Mouse (Mus musculus): Measurements from ENCODE around the gene Atf6.
A peak's percentile ranks its signal among the peaks of the same experiment; 100 is the strongest.

Atf6 gene

DNA sequence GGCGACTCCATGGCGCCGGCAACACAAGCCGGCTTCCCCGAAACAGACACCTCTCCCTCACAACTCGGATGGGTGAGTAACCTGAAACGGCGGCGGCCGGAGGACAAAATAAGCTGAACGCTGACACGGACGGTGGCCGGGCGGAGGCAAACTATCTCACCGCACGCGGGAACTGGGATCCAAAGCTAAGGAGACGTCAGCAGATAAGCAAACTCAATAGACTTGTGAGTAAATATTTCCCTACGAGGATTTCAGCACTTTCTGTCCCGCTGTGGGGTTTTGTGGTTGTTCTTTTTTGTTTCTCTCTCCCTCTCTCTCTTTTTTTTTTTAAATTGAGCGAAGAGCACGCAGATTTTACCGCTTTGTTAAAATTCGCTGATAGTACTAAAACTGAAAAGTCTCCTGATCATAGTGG lies at the start of gene Atf6:
Gene Atf6 (minus strand): TSS at position 81 of the 415 bp plus-strand sequence.
- peak; percentile 99 for DNase-seq

DNA sequence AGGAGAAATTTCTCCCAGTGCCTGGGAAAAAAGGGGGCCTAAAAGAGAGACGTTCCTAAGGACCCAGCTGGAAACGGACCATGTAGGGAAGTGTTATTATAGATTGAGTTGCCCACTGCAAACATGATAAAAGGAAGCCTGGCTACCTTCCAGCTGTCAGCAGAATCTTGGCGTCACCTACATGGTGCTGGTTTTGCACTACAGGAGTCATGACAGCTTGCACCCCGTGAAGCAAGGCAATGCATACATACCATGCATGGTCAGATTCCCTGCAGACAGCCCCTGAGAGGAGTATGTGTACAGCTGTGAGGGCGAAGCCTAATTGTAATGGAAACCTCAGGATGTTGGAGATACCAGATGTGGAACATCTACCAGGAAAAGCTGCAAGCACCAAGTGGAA lies 48.1 kb upstream of the Atf6 start:
- peak; percentile 76 for DNase-seq

DNA sequence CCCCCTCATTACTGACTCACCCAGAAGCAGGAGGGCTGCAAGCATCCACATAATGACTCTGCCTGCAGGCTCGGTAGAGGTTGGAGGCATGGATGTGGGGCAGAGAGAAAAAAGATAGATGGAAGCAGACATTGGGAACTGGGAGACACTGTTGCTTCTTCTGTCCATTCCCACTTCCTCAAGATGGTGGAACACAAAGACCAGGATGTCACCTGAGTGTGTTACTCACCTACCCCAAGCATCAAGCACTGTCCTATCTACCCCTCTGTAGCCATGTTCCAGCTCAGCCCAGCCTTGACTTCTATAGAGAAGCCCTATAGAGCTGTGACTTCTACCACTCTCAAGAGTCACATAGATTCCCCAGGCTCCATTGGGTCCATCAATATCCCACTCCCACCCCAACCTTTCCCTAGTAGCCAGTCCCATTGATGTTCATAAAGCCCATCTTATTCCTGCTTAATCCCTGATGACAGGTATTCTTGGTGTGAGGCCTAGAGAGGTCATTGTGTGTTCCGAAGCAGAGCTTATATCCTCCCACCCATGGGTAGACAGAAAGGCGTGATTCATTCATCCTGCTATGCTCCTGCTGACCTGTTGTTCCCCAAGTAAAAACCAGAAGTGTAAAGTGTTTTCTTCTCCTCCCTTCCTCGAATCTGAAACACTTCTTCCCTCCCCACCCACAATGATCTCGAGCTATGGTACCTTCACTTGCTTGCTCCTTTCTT lies 45.5 kb upstream of the Atf6 start, which contains the start of gene Fcrlb:
Gene Fcrlb (minus strand): TSS at position 51 of the 725 bp plus-strand sequence.
- DNase-seq = peak; percentile 50

DNA sequence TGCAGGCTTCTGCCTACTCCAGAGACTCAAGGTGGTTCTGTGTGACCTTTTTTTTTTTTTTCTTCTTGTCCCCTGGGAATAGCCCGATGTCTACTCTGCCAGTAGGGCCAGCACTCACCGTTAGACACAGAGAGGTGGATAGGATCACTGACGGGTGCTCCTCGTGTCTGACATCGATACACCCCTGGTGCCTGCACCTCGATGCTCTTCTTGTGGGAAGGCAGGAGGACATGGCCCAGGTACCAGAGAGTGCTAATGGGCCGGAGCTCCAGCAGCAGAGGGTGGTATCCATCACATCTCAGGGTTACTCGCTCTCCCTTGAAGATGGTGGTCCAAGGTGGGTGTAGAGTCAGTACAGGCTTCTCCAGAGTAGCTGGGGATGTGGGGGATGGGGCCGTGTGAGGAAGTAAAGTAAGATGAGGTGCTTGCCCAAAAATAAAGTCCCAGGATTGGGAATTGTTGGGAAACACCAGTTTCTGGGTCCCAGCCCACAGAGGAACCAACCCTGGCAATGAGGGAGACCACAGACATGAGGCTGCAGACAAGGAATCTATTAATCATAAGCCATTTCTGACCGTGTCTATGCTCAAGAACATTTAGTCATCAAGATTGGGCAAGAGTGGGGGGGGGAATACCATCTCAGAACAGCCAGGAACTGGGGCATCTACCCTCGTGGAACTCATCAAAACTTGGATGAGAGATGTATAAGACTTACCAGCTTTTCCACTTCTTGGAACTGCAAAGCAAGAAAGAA lies 44.5 kb upstream of the Atf6 start:
- DNase-seq = peak; percentile 75

DNA sequence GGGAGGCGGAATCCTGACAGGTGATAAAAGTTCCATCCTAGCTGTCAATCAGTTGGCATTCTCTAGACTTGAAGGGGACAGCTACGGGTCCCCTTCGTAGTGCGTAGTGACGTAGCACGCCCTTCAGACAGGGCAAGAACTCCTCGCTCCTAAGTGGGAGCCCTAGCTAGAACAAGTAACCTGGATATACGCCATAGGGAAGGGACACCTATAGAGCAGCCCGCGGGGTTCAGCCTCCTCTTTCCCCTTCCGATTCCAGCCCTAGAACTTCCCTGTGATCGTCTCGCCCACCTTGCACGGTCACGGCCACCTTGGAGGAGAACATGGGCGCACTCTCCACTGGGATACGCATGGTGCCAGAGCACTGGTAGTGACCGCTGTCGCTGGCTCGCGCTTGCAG lies 40.8 kb upstream of the Atf6 start:
- peak; percentile 76 for DNase-seq

DNA sequence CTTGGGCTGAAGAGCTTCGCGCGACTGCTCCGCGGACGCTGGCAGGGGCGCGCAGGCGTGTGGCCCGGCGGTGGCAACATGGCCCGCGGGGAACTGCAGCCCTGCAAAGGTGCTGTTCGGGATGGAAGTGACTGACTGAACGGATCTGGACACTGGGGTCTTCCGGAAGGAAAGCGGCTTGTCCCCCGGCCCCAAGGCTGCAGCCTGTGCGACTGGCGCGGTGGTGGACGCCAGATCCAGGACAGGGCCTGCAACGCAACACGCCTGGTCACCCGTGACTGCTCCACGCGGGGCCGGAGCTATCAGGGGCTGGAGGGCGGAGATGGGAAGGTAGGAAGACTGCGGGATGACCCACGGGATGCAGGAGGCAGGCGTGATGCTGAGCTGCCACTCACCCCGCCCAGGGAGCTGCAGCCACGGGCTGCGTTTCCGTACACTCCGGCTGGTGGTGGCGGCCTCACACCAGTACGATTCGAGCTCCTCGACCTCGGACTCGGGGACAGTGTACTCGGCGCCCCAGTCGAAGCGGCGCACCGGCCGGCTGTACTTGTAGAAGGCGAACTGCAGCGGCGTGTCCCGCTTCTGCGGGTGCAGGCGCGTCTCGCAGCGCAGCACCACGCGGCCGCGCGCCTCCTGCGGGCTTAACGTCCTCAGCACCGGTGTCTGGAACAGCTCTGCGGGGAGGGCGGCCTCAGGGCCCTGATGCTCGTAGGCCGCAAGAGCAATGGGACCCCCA lies 40.1 kb upstream of the Atf6 start:
- peak; percentile 87 for DNase-seq

DNA sequence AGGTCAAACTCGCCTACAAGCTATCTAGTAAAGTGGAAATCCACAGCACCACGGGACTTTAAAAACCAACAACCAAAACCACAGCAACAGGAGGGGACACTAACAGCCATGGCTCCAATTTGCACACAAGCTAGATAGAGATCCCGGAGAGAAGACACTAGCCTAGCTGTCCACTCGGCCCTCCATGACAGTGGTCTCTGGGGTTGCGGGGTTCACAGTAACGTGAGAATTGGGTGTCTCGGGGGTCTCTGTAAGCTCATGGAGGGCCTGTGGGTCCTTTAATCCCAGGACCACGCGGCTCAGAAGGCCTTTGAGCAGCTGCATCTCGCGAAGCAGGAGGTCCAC lies 39.5 kb upstream of the Atf6 start:
- peak; percentile 88 for DNase-seq

DNA sequence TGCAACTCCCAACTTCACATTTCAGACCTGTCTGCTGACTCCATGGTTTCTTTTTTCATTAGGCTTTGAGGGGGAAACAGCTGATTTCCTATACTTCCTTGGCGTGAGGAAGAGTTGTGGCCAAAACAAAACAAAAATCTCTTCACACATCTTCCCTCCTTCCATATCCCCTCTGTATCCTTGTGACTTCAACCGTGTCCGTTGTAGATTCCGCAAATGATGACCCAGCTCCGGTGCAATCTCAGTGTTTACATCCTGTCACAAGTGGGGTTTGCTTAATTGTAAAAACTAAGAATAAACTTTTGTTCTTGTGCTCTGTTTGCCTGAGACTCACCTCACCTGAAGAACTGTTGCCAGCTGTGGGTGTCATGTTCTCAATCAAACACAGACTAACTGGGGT lies 35.9 kb upstream of the Atf6 start:
- peak; percentile 87 for DNase-seq

DNA sequence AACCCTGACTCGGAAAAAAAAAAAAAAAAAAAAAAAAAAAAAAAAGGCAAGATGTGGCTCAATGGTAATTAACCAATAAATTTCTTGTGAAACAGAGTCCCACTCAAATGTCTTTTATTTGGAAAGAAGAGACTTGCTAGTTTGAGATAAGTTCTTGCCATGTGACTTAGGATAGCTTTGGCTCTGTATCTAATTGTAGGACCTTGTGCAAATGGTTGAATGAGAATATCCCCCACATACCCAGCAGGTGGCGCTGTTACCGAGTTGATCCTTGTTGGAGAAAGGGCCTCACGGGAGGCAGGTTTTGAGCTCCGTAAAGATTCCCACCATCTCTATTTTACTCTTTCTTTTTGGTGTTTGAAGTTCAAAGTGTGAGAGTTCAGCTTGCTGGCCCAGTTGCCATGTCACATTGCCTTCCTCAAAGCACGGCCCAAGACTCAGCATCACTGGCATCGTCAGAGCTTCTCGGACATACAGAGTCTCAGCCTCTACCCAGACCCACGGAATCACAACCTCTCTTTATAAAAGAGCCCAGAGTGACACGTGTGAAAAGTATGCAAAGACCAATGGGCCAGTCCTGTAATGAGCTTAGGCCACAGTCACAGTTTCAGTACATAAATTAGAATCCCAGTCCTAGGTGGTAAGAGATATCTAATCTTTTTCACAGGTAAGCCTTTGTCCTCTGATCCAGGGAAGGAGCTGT lies 34.1 kb upstream of the Atf6 start:
- DNase-seq = peak; percentile 94

DNA sequence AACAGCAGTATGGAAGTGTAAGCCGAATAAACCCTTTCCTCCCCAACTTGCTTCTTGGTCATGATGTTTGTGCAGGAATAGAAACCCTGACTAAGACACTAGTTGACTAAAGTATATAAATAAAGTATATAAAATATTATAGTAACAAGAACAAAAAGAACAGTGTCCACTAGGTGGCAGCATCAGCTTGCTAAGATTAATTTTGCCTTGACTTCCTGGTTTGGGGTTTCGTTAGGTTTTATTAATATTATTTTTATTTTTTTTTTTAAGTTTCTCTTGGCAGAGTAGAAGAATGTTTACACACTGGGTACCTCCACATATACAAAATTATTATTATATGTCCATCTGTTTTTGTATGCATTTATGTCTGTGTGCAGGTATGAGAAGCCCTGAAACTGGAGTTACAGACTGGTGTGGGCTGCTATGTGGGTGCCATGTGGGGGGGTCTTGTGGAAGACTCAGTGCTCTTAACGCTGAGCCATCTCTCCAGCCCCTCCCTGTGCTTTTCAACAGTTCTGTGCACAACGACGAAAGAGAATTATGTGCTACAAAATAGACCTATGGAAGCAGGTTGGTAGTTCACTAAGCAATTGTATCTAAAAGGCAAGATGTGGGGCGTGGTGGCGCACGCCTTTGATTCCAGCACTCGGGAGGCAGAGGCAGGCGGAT lies 33.4 kb upstream of the Atf6 start:
- peak; percentile 87 for DNase-seq

DNA sequence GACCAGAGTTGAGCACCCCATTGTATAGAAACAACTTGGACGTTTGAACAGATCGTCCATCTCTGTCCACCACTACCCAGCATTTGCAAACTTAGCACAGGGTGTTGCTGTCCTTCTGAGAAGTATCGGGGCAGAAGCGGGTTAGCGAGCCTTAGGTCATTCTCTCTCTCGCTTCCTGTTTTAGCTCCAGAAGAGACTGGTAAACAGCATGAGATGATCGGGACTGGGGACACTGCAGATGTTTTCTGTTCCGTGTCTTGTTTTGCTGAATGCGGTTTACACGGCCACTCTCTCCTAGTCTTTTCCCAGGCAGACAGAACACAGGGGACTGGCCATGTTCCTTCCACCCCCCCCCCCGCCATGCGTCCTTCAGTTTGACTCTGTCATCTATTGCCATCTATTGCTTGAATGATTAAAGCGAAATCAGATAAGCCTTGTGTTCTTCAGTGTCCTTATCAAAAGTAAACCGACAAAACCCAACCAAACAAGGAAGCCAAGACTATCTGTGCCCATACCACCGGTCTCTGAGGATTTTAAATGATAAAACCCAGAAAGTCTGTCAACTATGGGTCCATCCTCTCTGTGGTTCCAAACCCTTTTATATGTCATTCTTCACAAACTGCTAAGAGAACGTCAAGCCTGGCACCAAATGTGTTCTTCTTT lies 31.0 kb upstream of the Atf6 start:
- DNase-seq = peak; percentile 96

DNA sequence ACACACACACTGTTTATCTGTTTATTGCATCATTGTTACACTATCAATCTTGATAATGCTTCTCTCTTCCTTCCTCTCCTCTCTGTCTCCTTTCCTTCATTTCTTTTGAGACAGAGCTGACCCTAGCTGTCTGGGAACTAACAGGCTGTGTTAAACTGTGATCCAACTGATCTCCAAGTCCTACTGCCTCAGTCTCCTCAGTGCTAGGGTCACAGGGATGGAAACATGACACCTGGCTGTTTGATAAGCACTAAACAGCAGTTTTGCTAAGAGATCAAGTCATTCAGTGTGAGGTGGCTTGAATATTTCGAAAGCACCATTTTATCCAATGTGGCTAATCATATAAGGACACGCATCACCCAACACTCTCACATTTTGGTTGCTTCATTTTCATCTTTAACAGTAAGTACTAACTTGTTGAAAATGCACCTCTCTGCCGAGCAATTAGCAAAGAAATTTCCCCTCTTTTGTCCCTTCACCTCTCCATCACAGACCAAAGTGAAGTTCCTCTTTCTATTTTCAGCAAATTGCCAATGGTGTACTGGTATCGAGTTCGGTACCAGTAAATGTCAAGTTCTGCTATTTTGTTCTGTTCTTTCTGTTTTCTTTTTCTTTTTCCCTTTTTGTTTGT lies 29.2 kb upstream of the Atf6 start:
- DNase-seq = peak; percentile 51

DNA sequence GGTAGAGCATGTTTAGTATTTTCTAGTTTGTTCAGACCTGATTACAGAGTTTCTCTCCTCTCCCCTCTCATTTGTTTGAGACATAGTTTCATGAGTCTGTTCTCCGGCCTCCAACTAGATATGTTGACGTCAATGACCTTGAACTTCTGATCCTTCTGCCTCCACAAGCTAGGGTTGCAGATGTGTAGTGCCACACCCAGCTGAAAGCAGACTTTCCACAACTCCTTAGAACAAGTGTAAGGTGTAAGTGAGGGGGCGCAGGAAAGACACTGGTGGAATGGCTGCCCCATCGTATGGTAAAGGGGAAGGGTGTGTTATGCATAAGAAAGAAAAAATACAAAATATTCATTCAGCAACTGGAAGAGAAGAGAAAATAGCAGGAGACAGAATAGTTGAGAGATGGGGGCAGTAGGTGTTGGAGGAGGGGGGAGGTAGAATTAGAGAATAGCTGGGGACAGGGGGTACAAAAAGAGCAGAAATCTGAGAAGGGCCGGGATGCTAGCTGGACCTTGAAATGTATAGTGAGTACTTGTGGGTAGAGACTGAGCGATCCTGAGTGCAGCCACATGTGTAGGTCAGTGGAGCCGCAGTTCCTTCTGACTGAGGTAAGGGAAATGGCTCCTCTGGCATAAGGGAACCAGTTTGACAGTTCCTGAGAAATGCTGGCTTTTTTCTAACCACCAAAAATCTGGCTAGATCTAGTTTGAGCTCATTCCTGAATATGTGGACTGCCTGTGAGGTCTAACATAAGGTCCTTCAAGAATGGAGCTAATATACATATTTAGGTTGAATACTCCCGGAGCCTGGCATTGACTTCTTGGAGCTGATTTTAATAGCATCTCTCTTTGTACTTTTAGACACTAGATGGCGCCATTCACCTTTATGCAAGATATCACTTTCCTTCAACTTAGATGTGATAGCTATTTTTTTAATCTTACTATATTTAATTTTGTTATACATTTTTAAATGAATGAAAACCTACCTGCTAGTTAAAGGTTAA lies 27.3 kb upstream of the Atf6 start:
- DNase-seq = peak; percentile 66

DNA sequence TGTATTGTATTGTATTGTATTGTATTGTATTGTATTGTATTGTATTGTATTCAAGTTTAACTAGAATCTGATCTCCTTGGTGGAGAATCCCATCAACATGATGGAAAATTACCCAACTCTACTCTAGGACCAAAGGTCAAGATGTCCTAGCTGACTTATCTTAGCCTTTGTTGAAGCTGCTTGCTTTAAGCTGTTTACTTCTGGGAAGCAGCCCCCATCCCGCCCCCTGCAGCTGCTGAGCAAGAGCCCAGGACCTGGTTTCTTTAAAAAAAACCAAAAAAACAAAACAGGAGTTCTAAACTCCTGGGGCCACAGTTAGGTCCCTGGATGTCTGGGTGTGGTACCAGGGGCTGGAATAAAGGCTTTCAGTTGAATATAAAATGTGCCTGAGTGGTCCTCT lies 24.7 kb upstream of the Atf6 start:
- DNase-seq = no peak

DNA sequence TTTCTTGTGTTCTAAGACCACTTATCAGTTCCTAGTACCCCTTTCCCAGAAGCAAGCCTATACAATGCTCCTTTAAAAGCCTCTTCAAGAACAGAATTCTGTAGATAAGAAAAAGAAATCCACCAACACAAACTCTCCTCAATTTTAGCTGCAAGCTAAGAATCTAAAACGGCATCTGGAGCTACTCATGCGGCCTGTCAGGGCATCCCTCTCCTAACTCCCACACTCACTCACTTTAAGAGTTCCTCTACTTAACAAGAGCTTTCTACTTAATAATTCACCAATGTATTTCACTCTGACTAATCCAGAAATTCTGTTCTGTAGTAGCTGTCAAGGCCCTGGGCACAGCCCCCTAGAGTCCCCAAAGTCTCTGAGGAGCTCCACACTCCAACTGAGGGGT lies 24.1 kb upstream of the Atf6 start:
- DNase-seq = no peak

DNA sequence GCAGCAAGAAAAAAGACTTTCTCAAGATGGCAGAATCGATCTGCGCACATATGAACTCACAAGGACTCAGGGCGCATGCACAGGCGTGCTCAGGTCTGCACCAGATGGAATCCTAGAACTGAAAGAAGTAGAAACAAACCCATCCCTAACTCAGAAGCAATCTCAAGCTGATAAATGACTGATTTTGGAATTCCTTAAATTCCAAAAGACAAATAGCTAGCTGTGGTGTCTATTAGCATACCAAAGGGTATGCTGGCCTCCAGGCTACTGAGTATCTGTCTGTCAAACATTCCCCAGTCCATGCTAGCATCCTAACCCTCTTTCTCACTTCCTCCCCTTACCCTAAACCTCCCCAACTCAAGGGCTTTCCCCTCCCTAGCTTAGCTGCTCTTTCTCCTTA lies 21.7 kb upstream of the Atf6 start:
- DNase-seq = no peak

DNA sequence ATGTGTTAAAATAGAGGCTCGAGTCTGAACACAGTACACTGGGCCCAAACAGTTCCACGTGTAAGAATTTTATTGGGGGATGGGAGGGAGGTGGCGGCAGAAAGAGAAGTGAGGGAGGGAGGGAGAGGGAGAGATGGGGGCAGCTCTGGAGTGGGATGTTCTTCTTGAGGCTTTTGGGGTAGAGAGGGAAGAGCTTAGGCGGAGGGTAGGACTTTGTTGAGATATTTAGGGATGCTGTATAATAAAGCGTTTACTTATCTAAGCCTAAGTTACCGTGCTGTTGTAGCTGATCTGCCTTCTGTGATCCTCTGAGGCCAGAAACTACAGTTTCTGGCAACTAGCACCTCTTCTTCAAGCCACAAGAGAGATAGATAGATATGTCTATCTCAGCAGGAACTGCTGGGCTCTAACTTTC lies 18.5 kb upstream of the Atf6 start:
- DNase-seq = no peak

DNA sequence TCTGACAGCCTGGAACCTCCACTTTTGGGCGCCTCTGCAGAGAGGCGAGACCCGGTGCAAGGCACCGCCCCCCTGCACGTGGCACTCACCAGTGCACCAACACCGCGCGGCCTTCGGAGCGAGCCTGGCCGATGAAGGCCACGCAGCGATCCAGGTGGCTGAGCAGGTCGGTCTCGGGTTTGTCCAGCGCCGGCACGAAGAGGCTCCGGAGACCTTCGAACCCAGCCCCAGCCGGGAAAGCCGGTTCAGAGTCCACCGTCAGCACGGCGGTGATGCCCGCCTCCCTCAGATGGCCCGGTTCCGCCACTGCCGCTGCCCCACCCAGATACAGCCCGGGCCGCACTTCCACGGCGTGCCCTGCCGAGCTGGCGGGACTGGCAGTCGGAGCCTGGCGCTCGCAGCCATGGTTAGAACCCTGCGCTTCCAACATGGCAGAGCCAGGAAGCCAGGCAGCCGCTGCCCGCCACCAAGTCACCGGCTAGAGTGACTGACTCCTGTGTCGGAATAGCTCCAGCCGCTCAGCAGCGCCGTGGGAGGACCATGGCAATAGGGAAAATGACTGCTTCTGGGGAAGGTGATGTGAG lies 17.5 kb upstream of the Atf6 start, which contains the start of the genes Gm26620 and Dusp12:
Gene Gm26620 (plus strand): TSS at position 88 of the 584 bp plus-strand sequence.
Gene Dusp12 (minus strand): TSS at position 563 of the 584 bp plus-strand sequence.
- peak; percentile 99 for DNase-seq

DNA sequence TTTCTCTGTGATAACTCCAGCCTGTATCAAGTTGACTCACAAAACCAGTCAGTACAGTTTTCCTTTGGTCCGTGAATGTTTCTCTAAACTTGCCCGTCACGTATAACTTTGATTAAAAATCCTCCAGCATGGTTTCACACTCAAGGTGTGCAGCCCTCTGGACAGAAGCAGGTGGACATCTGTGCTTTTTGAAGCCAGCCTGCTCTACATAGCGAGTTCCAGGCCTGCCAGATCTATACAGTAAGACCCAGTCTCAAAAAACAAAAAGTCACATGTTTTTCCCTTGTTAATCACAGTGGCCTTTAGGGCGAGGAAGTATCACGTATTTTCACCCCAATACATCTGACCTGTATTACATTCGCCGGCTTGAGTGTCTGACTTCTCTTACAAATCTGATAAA lies 16.8 kb upstream of the Atf6 start:
- peak; percentile 82 for DNase-seq

All from heart, adult 11 months (tissue).